Comparison of ENCODE assay signal across 8 mouse cellular contexts in the genomic region with DNA sequence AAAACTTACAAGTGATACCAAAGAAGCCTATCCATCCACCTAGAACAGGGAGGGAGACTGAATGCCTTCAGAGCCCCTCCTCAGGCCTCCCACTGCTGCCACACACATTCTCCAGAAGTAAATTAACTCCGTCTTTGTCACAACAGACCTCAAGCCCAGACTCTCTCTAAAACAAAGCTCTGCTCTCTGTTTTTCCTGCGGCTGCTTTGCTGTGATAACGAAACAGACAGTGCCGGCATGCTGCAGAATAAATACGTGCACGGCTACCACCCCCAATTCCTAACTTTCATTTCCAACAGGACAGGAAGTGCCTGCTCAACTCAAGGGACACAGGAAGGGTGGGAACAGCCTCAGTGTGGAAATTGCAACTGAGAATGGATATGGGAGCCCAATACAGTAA. TPM values are rescaled to one million over a fixed set of nuclear protein-coding genes. Genes with fewer than 3 reads are reported as not detected.
A peak's percentile ranks its signal among the peaks of the same experiment; 100 is the strongest.
DNase-seq lines count a peak whose midpoint lies in the region; ATAC-seq and TF ChIP-seq lines count a peak whose summit lies in the region.

A gene (minus strand): TSS at position 309 of the 400 bp plus-strand sequence.

- H3K79me2 ChIP-seq in heart, adult 2 months (replicated peaks; ENCODE audit: control insufficient read depth, insufficient read depth, low read length) = no peaks in the 10 kb centered on the region

- H3K36me3 ChIP-seq in heart, adult 2 months (ENCODE audit: control insufficient read depth, insufficient read depth, low read length) = peaks cover 7% of the 10 kb centered on the region
- H3K36me3 ChIP-seq in liver, embryonic 15.5 days (replicated peaks) = no peaks in the 10 kb centered on the region
- no peaks in the 10 kb centered on the region for H3K36me3 ChIP-seq in small intestine, adult 2 months (ENCODE audit: control insufficient read depth, insufficient read depth, low read length)

- peak within 1 kb of the TSS; percentile 88 for H3K27ac ChIP-seq in heart, adult 2 months
- peak within 1 kb of the TSS; percentile 46 for H3K27ac ChIP-seq in liver, embryonic 15.5 days (replicated peaks)
- peak within 1 kb of the TSS; percentile 56 for H3K27ac ChIP-seq in small intestine, adult 2 months (ENCODE audit: insufficient read depth, low read depth, low read length)

- H3K9ac ChIP-seq in heart, adult 2 months (ENCODE audit: low read depth, low read length) = peak within 1 kb of the TSS; percentile 76
- 0 out of 2 replicates have a peak within 1 kb of the TSS, but pooled peaks have one; percentile 25 for H3K9ac ChIP-seq in liver, embryonic 15.5 days

- intact Hi-C loops in heart, adult 2 months (cut with DNase I) = loop anchor here (10.0 kb wide), 1 partner anchor 225 kb away; no protein-coding TSS in a partner anchor

- TF ChIP-seq EP300 in heart, adult 2 months (IDR thresholded peaks at IDR 0.05; ENCODE audit: insufficient read depth, low read depth, low read length) = peak; percentile 94

- WGBS in heart, adult 2 months = 11% methylated on average over 6 of the region's 6 CpGs
- 3% methylated on average over 6 of the region's 6 CpGs for WGBS in liver, embryonic 15.5 days (ENCODE audit: insufficient replicate concordance)
- WGBS in small intestine, adult 2 months = 6% methylated on average over 6 of the region's 6 CpGs

- peak within 1 kb of the TSS; percentile 52 for H3K4me2 ChIP-seq in liver, embryonic 15.5 days

- H3K4me3 ChIP-seq in heart, adult 2 months = peak within 1 kb of the TSS; percentile 77
- H3K4me3 ChIP-seq in liver, embryonic 15.5 days (replicated peaks) = peak within 1 kb of the TSS; percentile 17
- peak within 1 kb of the TSS; percentile 42 for H3K4me3 ChIP-seq in small intestine, adult 2 months (ENCODE audit: low read depth, low read length)

- no peak for DNase-seq in layer of hippocampus, adult 18-20 months (ENCODE audit: low spot score in 2 of 2)
- no peak for DNase-seq in layer of hippocampus, adult 11-12 months (ENCODE audit: low spot score)
- no peak for DNase-seq in adrenal gland, postnatal 4 days (ENCODE audit: low spot score in 2 of 2)
- DNase-seq in heart, adult 2 months = peak; percentile 68 to 71
- peak; percentile 57 for DNase-seq in kidney, adult 9 months
- DNase-seq in cerebellum, postnatal 25 days = no peak

- no peaks in the 10 kb centered on the region for H3K9me3 ChIP-seq in liver, embryonic 15.5 days (replicated peaks)

- TF ChIP-seq POLR2A in heart, adult 2 months (IDR thresholded peaks at IDR 0.05; ENCODE audit: insufficient read depth, low read depth, low read length) = peak; percentile 79
- no peak for TF ChIP-seq POLR2A in small intestine, adult 2 months (IDR thresholded peaks at IDR 0.05; ENCODE audit: low read depth, low read length)

- H3K27me3 ChIP-seq in heart, adult 2 months (ENCODE audit: control insufficient read depth, insufficient read depth, low read length) = no peaks in the 10 kb centered on the region
- H3K27me3 ChIP-seq in liver, embryonic 15.5 days = no peaks in the 10 kb centered on the region
- H3K27me3 ChIP-seq in small intestine, adult 2 months (ENCODE audit: control insufficient read depth, insufficient read depth, low read length) = no peaks in the 10 kb centered on the region

- TF ChIP-seq CTCF in heart, adult 2 months (IDR thresholded peaks at IDR 0.05) = no peak
- no peak for TF ChIP-seq CTCF in small intestine, adult 2 months (IDR thresholded peaks at IDR 0.05; ENCODE audit: extremely low read depth, insufficient read length, insufficient replicate concordance, low read depth, low read length)

- ATAC-seq in liver, embryonic 15.5 days (ENCODE audit: insufficient read depth) = no peak

- H3K4me1 ChIP-seq in heart, adult 2 months (ENCODE audit: control insufficient read depth, insufficient read depth, low read length) = peaks cover 3% of the 10 kb centered on the region
- peaks cover 18% of the 10 kb centered on the region for H3K4me1 ChIP-seq in liver, embryonic 15.5 days (replicated peaks)
- H3K4me1 ChIP-seq in small intestine, adult 2 months (ENCODE audit: control insufficient read depth, insufficient read depth, insufficient read length, low read length) = peaks cover 3% of the 10 kb centered on the region; the same call in 1 of the 2 replicates

RNA-seq across cellular contexts. Expression of the gene that starts here (rescaled TPM):
- total RNA-seq in layer of hippocampus, adult 18-20 months (2021) = 10 to 100 TPM; 12.9 to 15.3 TPM
- total RNA-seq in adrenal gland, postnatal 4 days (2021) = 100 to 1,000 TPM in 1 of 2 experiments, 10 to 100 TPM in 1; 90.2 to 104 TPM
- total RNA-seq in heart, adult 2 months (2021) = 10 to 100 TPM; 91.9 to 94.7 TPM
- 98.4 and 108 TPM in 2 replicates for polyA plus RNA-seq in heart, adult 2 months (2012; rRNA removed)
- polyA plus RNA-seq in liver, embryonic 15.5 days (2015; fragmentation: Nextera tagmentation; extraction: Ambion mirVana) = 6.7 and 6.9 TPM in 2 replicates
- 20.8 and 34.9 TPM in 2 replicates for polyA plus RNA-seq in small intestine, adult 2 months (2012; rRNA removed)

Comparison
In these comparisons a context has a peak if more than half of its experiments do, and no peak if none do; other contexts are left out.
1. RNA of the gene that starts here (total RNA-seq): 90.2 to 104 TPM in adrenal gland, postnatal 4 days and 91.9 to 94.7 TPM in heart, adult 2 months; 12.9 to 15.3 TPM in layer of hippocampus, adult 18-20 months; every median in the first group is over 4 times any median in the second.
2. DNase-seq: peak in heart, adult 2 months (2 of 2) and kidney, adult 9 months (single experiment); none in layer of hippocampus, adult 18-20 months (0 of 2), layer of hippocampus, adult 11-12 months (single experiment), adrenal gland, postnatal 4 days (0 of 2) and cerebellum, postnatal 25 days (0 of 2).
3. H3K4me3 ChIP-seq: peak in every context shown above with its lines; median percentile 77 in heart, adult 2 months; 42 in small intestine, adult 2 months; 17 in liver, embryonic 15.5 days.
4. Peak in every context shown above with its lines, with median percentiles within 50 percentile points of each other: H3K27ac ChIP-seq.